Mouse (Mus musculus): ENCODE data around the gene Calm5. TPM values are rescaled to one million over a fixed set of nuclear protein-coding genes. Genes with fewer than 3 reads are reported as not detected.

Calm5 gene
- polyA plus RNA-seq, 1 experiment = not detected

GRCm38 (mm10) chr13:3862325-3862724 is 8.4 kb downstream of the Calm5 start:
- H3K27me3 ChIP-seq (ENCODE audit: control insufficient read depth) = no peaks in the 10 kb centered on the region
- no peak overlapping the region for H3K4me3 ChIP-seq (replicated peaks)
- no peaks in the 10 kb centered on the region for H3K36me3 ChIP-seq (ENCODE audit: control insufficient read depth)
- TF ChIP-seq TAL1 (IDR thresholded peaks at IDR 0.05; ENCODE audit: low read length) (no peak), GATA1 (IDR thresholded peaks at IDR 0.05; ENCODE audit: low read length) (no peak)
- no peaks in the 10 kb centered on the region for H3K9me3 ChIP-seq (ENCODE audit: control insufficient read depth, low read length)
- H3K4me1 ChIP-seq (ENCODE audit: control insufficient read depth) = peaks cover 78% of the 10 kb centered on the region

GRCm38 (mm10) chr13:3862922-3863580 is 9.1 kb downstream of the Calm5 start:
- H3K36me3 ChIP-seq (ENCODE audit: control insufficient read depth) = no peaks in the 10 kb centered on the region
- no peaks in the 10 kb centered on the region for H3K9me3 ChIP-seq (ENCODE audit: control insufficient read depth, low read length)
- H3K4me1 ChIP-seq (ENCODE audit: control insufficient read depth) = peaks cover 86% of the 10 kb centered on the region
- no peak for TF ChIP-seq TAL1 (IDR thresholded peaks at IDR 0.05; ENCODE audit: low read length)
- TF ChIP-seq GATA1 (IDR thresholded peaks at IDR 0.05; ENCODE audit: low read length) = peak; percentile 86
- peak overlapping the region; percentile 31 for H3K4me3 ChIP-seq (replicated peaks)
- H3K27me3 ChIP-seq (ENCODE audit: control insufficient read depth) = no peaks in the 10 kb centered on the region

GRCm38 (mm10) chr13:3865648-3866354 is 11.8 kb downstream of the Calm5 start:
- TF ChIP-seq TAL1 (IDR thresholded peaks at IDR 0.05; ENCODE audit: low read length) = no peak
- no peak for TF ChIP-seq GATA1 (IDR thresholded peaks at IDR 0.05; ENCODE audit: low read length)
- Histone ChIP-seq H3K9me3 (ENCODE audit: control insufficient read depth, low read length) (no peaks in the 10 kb centered on the region), H3K36me3 (ENCODE audit: control insufficient read depth) (no peaks in the 10 kb centered on the region; the same call in 1 of the 2 replicates), H3K4me3 (replicated peaks) (peak overlapping the region; percentile 47), H3K4me1 (ENCODE audit: control insufficient read depth) (peaks cover 97% of the 10 kb centered on the region), H3K27me3 (ENCODE audit: control insufficient read depth) (no peaks in the 10 kb centered on the region)

GRCm38 (mm10) chr13:3866355-3867052 is 12.5 kb downstream of the Calm5 start:
- H3K9me3 ChIP-seq (ENCODE audit: control insufficient read depth, low read length) = no peaks in the 10 kb centered on the region
- H3K4me3 ChIP-seq (replicated peaks) = peak overlapping the region; percentile 47
- peaks cover 97% of the 10 kb centered on the region for H3K4me1 ChIP-seq (ENCODE audit: control insufficient read depth)
- H3K27me3 ChIP-seq (ENCODE audit: control insufficient read depth) = no peaks in the 10 kb centered on the region
- no peaks in the 10 kb centered on the region; the same call in 1 of the 2 replicates for H3K36me3 ChIP-seq (ENCODE audit: control insufficient read depth)
- no peak for TF ChIP-seq TAL1 (IDR thresholded peaks at IDR 0.05; ENCODE audit: low read length)
- no peak for TF ChIP-seq GATA1 (IDR thresholded peaks at IDR 0.05; ENCODE audit: low read length)

GRCm38 (mm10) chr13:3867158-3867557 is 13.2 kb downstream of the Calm5 start:
- TF ChIP-seq GATA1 (IDR thresholded peaks at IDR 0.05; ENCODE audit: low read length) = peak; percentile 65
- TF ChIP-seq TAL1 (IDR thresholded peaks at IDR 0.05; ENCODE audit: low read length) = no peak
- H3K4me3 ChIP-seq (replicated peaks) = peak overlapping the region; percentile 47
- no peaks in the 10 kb centered on the region; the same call in 1 of the 2 replicates for H3K36me3 ChIP-seq (ENCODE audit: control insufficient read depth)
- no peaks in the 10 kb centered on the region for H3K27me3 ChIP-seq (ENCODE audit: control insufficient read depth)
- peaks cover 96% of the 10 kb centered on the region for H3K4me1 ChIP-seq (ENCODE audit: control insufficient read depth)
- no peaks in the 10 kb centered on the region for H3K9me3 ChIP-seq (ENCODE audit: control insufficient read depth, low read length)

GRCm38 (mm10) chr13:3869901-3870300 is 15.9 kb downstream of the Calm5 start:
- Histone ChIP-seq H3K36me3 (ENCODE audit: control insufficient read depth) (no peaks in the 10 kb centered on the region; the same call in 1 of the 2 replicates), H3K4me1 (ENCODE audit: control insufficient read depth) (peaks cover 86% of the 10 kb centered on the region), H3K9me3 (ENCODE audit: control insufficient read depth, low read length) (no peaks in the 10 kb centered on the region), H3K27me3 (ENCODE audit: control insufficient read depth) (no peaks in the 10 kb centered on the region), H3K4me3 (replicated peaks) (no peak overlapping the region)
- TF ChIP-seq GATA1 (IDR thresholded peaks at IDR 0.05; ENCODE audit: low read length) = no peak

- H3K4me3 ChIP-seq (replicated peaks) = no peak overlapping the region
- peaks cover 76% of the 10 kb centered on the region for H3K4me1 ChIP-seq (ENCODE audit: control insufficient read depth)
- H3K36me3 ChIP-seq (ENCODE audit: control insufficient read depth) = peaks cover 1% of the 10 kb centered on the region
- H3K27me3 ChIP-seq (ENCODE audit: control insufficient read depth) = no peaks in the 10 kb centered on the region
- H3K9me3 ChIP-seq (ENCODE audit: control insufficient read depth, low read length) = no peaks in the 10 kb centered on the region
- TF ChIP-seq TAL1 (IDR thresholded peaks at IDR 0.05; ENCODE audit: low read length) (no peak), GATA1 (IDR thresholded peaks at IDR 0.05; ENCODE audit: low read length) (no peak)
Measured at GRCm38 (mm10) chr13:3872832-3873231, 18.9 kb downstream of the Calm5 start.

GRCm38 (mm10) chr13:3876448-3876847 is 22.5 kb downstream of the Calm5 start:
- Histone ChIP-seq H3K4me3 (replicated peaks) (no peak overlapping the region), H3K4me1 (ENCODE audit: control insufficient read depth) (peaks cover 53% of the 10 kb centered on the region), H3K36me3 (ENCODE audit: control insufficient read depth) (peaks cover 33% of the 10 kb centered on the region), H3K9me3 (ENCODE audit: control insufficient read depth, low read length) (no peaks in the 10 kb centered on the region), H3K27me3 (ENCODE audit: control insufficient read depth) (no peaks in the 10 kb centered on the region)
- TF ChIP-seq GATA1 (IDR thresholded peaks at IDR 0.05; ENCODE audit: low read length) = no peak
- TF ChIP-seq TAL1 (IDR thresholded peaks at IDR 0.05; ENCODE audit: low read length) = no peak

GRCm38 (mm10) chr13:3877185-3877584 is 23.2 kb downstream of the Calm5 start:
- TF ChIP-seq GATA1 (IDR thresholded peaks at IDR 0.05; ENCODE audit: low read length) (no peak), TAL1 (IDR thresholded peaks at IDR 0.05; ENCODE audit: low read length) (no peak)
- peaks cover 46% of the 10 kb centered on the region for H3K4me1 ChIP-seq (ENCODE audit: control insufficient read depth)
- no peaks in the 10 kb centered on the region for H3K9me3 ChIP-seq (ENCODE audit: control insufficient read depth, low read length)
- no peak overlapping the region for H3K4me3 ChIP-seq (replicated peaks)
- H3K36me3 ChIP-seq (ENCODE audit: control insufficient read depth) = peaks cover 40% of the 10 kb centered on the region
- H3K27me3 ChIP-seq (ENCODE audit: control insufficient read depth) = no peaks in the 10 kb centered on the region

Measured in erythroblast, embryonic 14.5 days (primary cell).